Mouse (Mus musculus) forebrain, embryonic 12.5 days (tissue): ENCODE results near the gene Phxr2. TPM values are rescaled to one million over a fixed set of nuclear protein-coding genes. Genes with fewer than 3 reads are reported as not detected.

ENCODE experiments used
- ATAC-seq: fragments of 200-750 bp; cut with Nextera tagmentation; 2 replicates; pipeline ENCODE4 v1.8.0; 2017; ENCODE audit warnings: moderate TSS enrichment; ENCODE audit not compliant: low FRiP score
- H3K27ac ChIP-seq: fragments of 300-500 bp; sonication (generic); 2 replicates; pipeline ENCODE4 v1.5.1; 2016; ENCODE audit warnings: mild to moderate bottlenecking
- H3K27me3 ChIP-seq: fragments of 300-500 bp; sonication (generic); 2 replicates; pipeline ENCODE4 v1.6.1; 2016; ENCODE audit warnings: mild to moderate bottlenecking
- H3K36me3 ChIP-seq: fragments of 300-500 bp; sonication (generic); replicated peaks from 2 replicates; pipeline ENCODE4 v1.6.1; 2016; ENCODE audit warnings: mild to moderate bottlenecking
- H3K4me1 ChIP-seq: fragments of 300-500 bp; sonication (generic); 2 replicates; pipeline ENCODE4 v1.6.1; 2016
- H3K4me2 ChIP-seq: fragments of 300-500 bp; sonication (generic); 2 replicates; pipeline ENCODE4 v1.6.1; 2016; ENCODE audit warnings: mild to moderate bottlenecking, moderate library complexity
- H3K4me3 ChIP-seq: fragments of 300-500 bp; sonication (generic); replicated peaks from 2 replicates; pipeline ENCODE4 v1.5.1; 2016; ENCODE audit warnings: mild to moderate bottlenecking
- H3K9ac ChIP-seq: fragments of 300-500 bp; sonication (generic); 2 replicates; pipeline ENCODE4 v1.6.1; 2016; ENCODE audit warnings: mild to moderate bottlenecking
- H3K9me3 ChIP-seq: fragments of 300-500 bp; sonication (generic); 2 replicates; pipeline ENCODE4 v1.6.1; 2016
- WGBS: fragments of 180-500 bp; shearing (Covaris S2); methylation state at CpG from one replicate; pipeline ENCODE4 v1.1.7; 2016; 5-methylcytosine and 5-hydroxymethylcytosine counted together
- polyA plus RNA-seq: library from polyadenylated mRNA; unstranded; fragments of >200 nt; fragmentation: Nextera tagmentation; extraction: Ambion mirVana; gene quantifications from 2 replicates; pipeline ENCODE4 v1.2.1, GENCODE M21; 2016

Gene Phxr2
- polyA plus RNA-seq, 1 experiment from 2014 or later = not detected

- Histone ChIP-seq H3K36me3 (peaks cover 20% of the 10 kb centered on the region), H3K9ac (peak overlapping the region; percentile 87), H3K4me2 (peak overlapping the region; percentile 90), H3K27ac (no peak overlapping the region), H3K4me1 (peaks cover 36% of the 10 kb centered on the region), H3K9me3 (no peaks in the 10 kb centered on the region), H3K27me3 (no peaks in the 10 kb centered on the region), H3K4me3 (peak overlapping the region; percentile 95)
- no peak for ATAC-seq
- 34% methylated on average over 12 of the region's 12 CpGs for WGBS
These were observed 17.6 kb downstream of the Phxr2 start for GRCm38 (mm10) chr10:99108431-99108982.

- 0% methylated on average over 22 of the region's 22 CpGs for WGBS
- peak within 1 kb of the TSS; percentile 90 for H3K27ac ChIP-seq
- H3K9me3 ChIP-seq = no peaks in the 10 kb centered on the region
- peaks cover 20% of the 10 kb centered on the region for H3K36me3 ChIP-seq
- peak within 1 kb of the TSS; percentile 95 for H3K4me3 ChIP-seq
- H3K27me3 ChIP-seq = no peaks in the 10 kb centered on the region
- peaks cover 35% of the 10 kb centered on the region for H3K4me1 ChIP-seq
- H3K9ac ChIP-seq = peak within 1 kb of the TSS; percentile 87
- H3K4me2 ChIP-seq = peak within 1 kb of the TSS; percentile 90
- peak; percentile 78 for ATAC-seq
These were observed 18.2 kb downstream of the Phxr2 start, which contains the start of gene Galnt4 for GRCm38 (mm10) chr10:99107964-99108363. Gene Galnt4, plus strand, starts transcription at chr10:99108159.

GRCm38 (mm10) chr10:99106703-99107631, 19.2 kb downstream of the Phxr2 start, which contains the start of gene Poc1b:
Gene Poc1b, plus strand, starts transcription at chr10:99107036.
- Histone ChIP-seq H3K27ac (peak within 1 kb of the TSS; percentile 90), H3K27me3 (no peaks in the 10 kb centered on the region), H3K36me3 (peaks cover 20% of the 10 kb centered on the region), H3K4me1 (peaks cover 35% of the 10 kb centered on the region), H3K4me3 (peak within 1 kb of the TSS; percentile 95), H3K9ac (peak within 1 kb of the TSS; percentile 87), H3K4me2 (peak within 1 kb of the TSS; percentile 90), H3K9me3 (no peaks in the 10 kb centered on the region)
- peak; percentile 96 for ATAC-seq
- under 1% methylated on average over 99 of the region's 106 CpGs for WGBS

GRCm38 (mm10) chr10:99106311-99106702, 19.8 kb downstream of the Phxr2 start:
- H3K4me3 ChIP-seq = peak overlapping the region; percentile 95
- H3K9ac ChIP-seq = peak overlapping the region; percentile 87
- H3K27me3 ChIP-seq = no peaks in the 10 kb centered on the region
- peak overlapping the region; percentile 90 for H3K4me2 ChIP-seq
- H3K36me3 ChIP-seq = peaks cover 20% of the 10 kb centered on the region
- H3K4me1 ChIP-seq = peaks cover 33% of the 10 kb centered on the region
- no peak; the same call in 1 of the 2 replicates for ATAC-seq
- WGBS = 30% methylated on average over 8 of the region's 8 CpGs
- H3K9me3 ChIP-seq = no peaks in the 10 kb centered on the region
- no peak overlapping the region for H3K27ac ChIP-seq

- ATAC-seq = no peak
- H3K4me2 ChIP-seq = peak overlapping the region; percentile 90
- no peak overlapping the region for H3K27ac ChIP-seq
- no peak overlapping the region for H3K4me3 ChIP-seq
- H3K9ac ChIP-seq = no peak overlapping the region
- H3K4me1 ChIP-seq = peaks cover 28% of the 10 kb centered on the region
- no peaks in the 10 kb centered on the region for H3K27me3 ChIP-seq
- peaks cover 17% of the 10 kb centered on the region for H3K36me3 ChIP-seq
- WGBS = 79% methylated on average over 3 of the region's 3 CpGs
- H3K9me3 ChIP-seq = no peaks in the 10 kb centered on the region
These were observed 20.6 kb downstream of the Phxr2 start for GRCm38 (mm10) chr10:99105522-99105921.

- Histone ChIP-seq H3K36me3 (no peaks in the 10 kb centered on the region), H3K4me3 (no peak overlapping the region), H3K9me3 (no peaks in the 10 kb centered on the region), H3K4me2 (no peak overlapping the region), H3K27me3 (no peaks in the 10 kb centered on the region), H3K9ac (no peak overlapping the region), H3K27ac (no peak overlapping the region), H3K4me1 (no peaks in the 10 kb centered on the region)
- 83% methylated on average over 10 of the region's 10 CpGs for WGBS
- no peak for ATAC-seq
These were observed 28.8 kb downstream of the Phxr2 start for GRCm38 (mm10) chr10:99097374-99097773.

- Histone ChIP-seq H3K27ac (no peak overlapping the region), H3K36me3 (no peaks in the 10 kb centered on the region), H3K4me2 (no peak overlapping the region), H3K4me3 (no peak overlapping the region), H3K4me1 (no peaks in the 10 kb centered on the region), H3K9ac (no peak overlapping the region), H3K9me3 (no peaks in the 10 kb centered on the region), H3K27me3 (no peaks in the 10 kb centered on the region)
- ATAC-seq = no peak
- WGBS = 81% methylated on average over 2 of the region's 2 CpGs
These were observed 31.0 kb downstream of the Phxr2 start for GRCm38 (mm10) chr10:99095114-99095513.

GRCm38 (mm10) chr10:99093364-99093763, 32.8 kb downstream of the Phxr2 start:
- H3K4me2 ChIP-seq = no peak overlapping the region

GRCm38 (mm10) chr10:99089906-99090305, 36.2 kb downstream of the Phxr2 start:
- H3K27ac ChIP-seq = no peak overlapping the region
- no peak overlapping the region for H3K4me3 ChIP-seq
- H3K4me2 ChIP-seq = no peak overlapping the region
- 91% methylated on average over 6 of the region's 6 CpGs for WGBS
- no peaks in the 10 kb centered on the region for H3K9me3 ChIP-seq
- ATAC-seq = no peak
- H3K36me3 ChIP-seq = no peaks in the 10 kb centered on the region
- H3K9ac ChIP-seq = no peak overlapping the region
- H3K27me3 ChIP-seq = no peaks in the 10 kb centered on the region
- H3K4me1 ChIP-seq = no peaks in the 10 kb centered on the region

More at GRCm38 (mm10) chr10:99093364-99093763, 32.8 kb downstream of the Phxr2 start:
- Histone ChIP-seq H3K36me3 (no peaks in the 10 kb centered on the region), H3K27me3 (no peaks in the 10 kb centered on the region), H3K9ac (no peak overlapping the region), H3K4me1 (no peaks in the 10 kb centered on the region), H3K4me3 (no peak overlapping the region), H3K27ac (no peak overlapping the region), H3K9me3 (no peaks in the 10 kb centered on the region)
- 74% methylated on average over 2 of the region's 2 CpGs for WGBS
- no peak for ATAC-seq

GRCm38 (mm10) chr10:99086029-99086428, 40.1 kb downstream of the Phxr2 start:
- Histone ChIP-seq H3K4me2 (no peak overlapping the region), H3K27ac (no peak overlapping the region), H3K27me3 (no peaks in the 10 kb centered on the region), H3K36me3 (no peaks in the 10 kb centered on the region), H3K4me1 (no peaks in the 10 kb centered on the region), H3K9me3 (no peaks in the 10 kb centered on the region), H3K4me3 (no peak overlapping the region), H3K9ac (no peak overlapping the region)
- no peak for ATAC-seq
- WGBS = 71% methylated on average over 6 of the region's 6 CpGs

GRCm38 (mm10) chr10:99085240-99085587, 40.9 kb downstream of the Phxr2 start:
- 65% methylated on average over 6 of the region's 6 CpGs for WGBS

GRCm38 (mm10) chr10:99084397-99085239, 41.5 kb downstream of the Phxr2 start:
- no peaks in the 10 kb centered on the region for H3K36me3 ChIP-seq
- no peak overlapping the region for H3K4me2 ChIP-seq
- H3K9me3 ChIP-seq = no peaks in the 10 kb centered on the region
- no peak overlapping the region for H3K27ac ChIP-seq
- no peaks in the 10 kb centered on the region for H3K4me1 ChIP-seq
- H3K9ac ChIP-seq = no peak overlapping the region
- no peaks in the 10 kb centered on the region for H3K27me3 ChIP-seq
- WGBS = 47% methylated on average over 23 of the region's 23 CpGs
- H3K4me3 ChIP-seq = no peak overlapping the region
- ATAC-seq = peak; percentile 87

More at GRCm38 (mm10) chr10:99085240-99085587, 40.9 kb downstream of the Phxr2 start:
- no peaks in the 10 kb centered on the region for H3K9me3 ChIP-seq
- H3K4me2 ChIP-seq = no peak overlapping the region
- no peaks in the 10 kb centered on the region for H3K4me1 ChIP-seq
- ATAC-seq = peak; percentile 34; the same call in 1 of the 2 replicates
- no peak overlapping the region for H3K4me3 ChIP-seq
- no peaks in the 10 kb centered on the region for H3K27me3 ChIP-seq
- H3K36me3 ChIP-seq = no peaks in the 10 kb centered on the region
- H3K27ac ChIP-seq = no peak overlapping the region
- no peak overlapping the region for H3K9ac ChIP-seq
